Mouse (Mus musculus): ENCODE measurements at regions not wholly inside any gene's neighbourhood (a gene's known extent, or its start where the extent isn't known, plus 50 kb on each side); places are given as distances from the start of the nearest gene placed in this dataset.

GRCm38 (mm10) chrX:13344701-13345100, 63.9 kb downstream of the Ddx3x start:
- DNase-seq: no peak

DNA sequence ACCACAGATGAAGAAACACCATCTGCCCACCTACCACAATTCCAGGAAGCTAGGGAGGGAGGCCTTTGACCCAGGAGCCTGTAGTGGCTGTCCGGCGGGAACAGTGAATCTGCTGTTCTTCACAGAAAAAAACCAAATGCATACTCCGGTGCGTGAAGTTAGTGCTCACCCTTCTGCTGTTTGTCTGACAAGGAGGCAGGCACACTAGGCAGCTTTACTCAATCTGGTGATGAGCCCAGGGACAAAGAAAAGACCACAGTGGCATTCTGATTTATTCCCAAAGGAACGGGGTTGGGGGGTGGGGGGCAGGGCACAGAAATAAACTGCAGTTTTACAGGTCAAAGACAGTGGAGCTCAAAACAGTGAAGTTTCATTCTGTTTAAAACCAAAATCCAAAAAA, 64.4 kb downstream of the Ddx3x start:
- DNase-seq: no peak

GRCm38 (mm10) chrX:13346011-13346631, 65.4 kb downstream of the Ddx3x start:
- peak; percentile 14 for DNase-seq

- peak; percentile 41 for DNase-seq
Observed at GRCm38 (mm10) chrX:13346696-13347026, 65.9 kb downstream of the Ddx3x start.

- DNase-seq: peak; percentile 59
Observed at GRCm38 (mm10) chrX:13347027-13347840, 66.5 kb downstream of the Ddx3x start.

GRCm38 (mm10) chrX:13348415-13348814, 67.6 kb downstream of the Ddx3x start:
- DNase-seq: no peak

DNA sequence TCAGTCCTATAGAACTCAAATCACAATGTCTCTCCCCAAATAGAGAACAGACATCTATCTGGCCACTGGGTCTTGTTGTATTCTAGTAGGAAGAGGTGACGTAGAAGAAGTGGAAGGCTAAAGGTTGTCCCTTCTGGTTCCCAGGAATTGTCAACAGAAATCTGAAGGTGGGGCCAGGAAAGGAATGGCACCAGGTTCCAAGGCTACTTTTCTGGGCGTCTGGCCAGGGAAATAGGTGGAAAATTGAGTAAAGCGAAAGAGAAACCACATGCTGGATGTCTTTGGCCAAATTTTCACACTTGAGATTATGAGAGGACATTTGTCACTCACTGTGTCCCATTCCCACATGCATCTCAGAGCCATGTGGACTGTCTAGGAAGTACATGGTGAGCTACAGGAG, 69.7 kb downstream of the Ddx3x start:
- no peak for DNase-seq

DNA sequence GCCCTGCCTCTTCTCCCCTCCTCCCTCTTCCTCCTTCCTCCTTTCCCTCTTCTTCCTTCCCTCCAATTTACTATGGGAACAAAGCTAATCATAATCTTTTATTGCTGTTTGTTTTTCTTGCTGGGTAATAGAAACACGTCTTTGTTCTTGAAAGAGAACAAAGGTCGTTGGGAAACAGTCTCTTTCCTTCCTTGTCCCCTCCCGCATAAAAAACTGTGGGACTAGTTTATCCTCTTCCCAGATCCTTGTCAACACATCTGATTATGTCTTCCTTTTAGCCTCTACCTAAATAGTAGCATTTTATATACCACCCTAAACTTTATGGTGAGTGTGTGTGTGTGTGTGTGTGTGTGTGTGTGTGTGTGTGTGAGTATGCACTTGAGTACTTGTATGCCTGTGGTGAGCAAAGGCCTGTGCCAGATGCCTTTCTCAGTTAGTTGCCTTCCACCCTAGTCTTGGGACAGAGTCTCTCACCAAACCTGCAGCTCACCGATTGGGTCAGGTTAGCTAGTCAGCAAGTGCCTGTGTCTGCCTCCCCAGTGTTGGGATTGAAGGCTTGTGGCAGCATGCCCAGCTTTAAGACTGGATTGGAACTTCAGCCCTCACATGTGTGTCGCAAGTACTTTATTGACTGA, 76.5 kb downstream of the Ddx3x start:
- no peak for DNase-seq

DNA sequence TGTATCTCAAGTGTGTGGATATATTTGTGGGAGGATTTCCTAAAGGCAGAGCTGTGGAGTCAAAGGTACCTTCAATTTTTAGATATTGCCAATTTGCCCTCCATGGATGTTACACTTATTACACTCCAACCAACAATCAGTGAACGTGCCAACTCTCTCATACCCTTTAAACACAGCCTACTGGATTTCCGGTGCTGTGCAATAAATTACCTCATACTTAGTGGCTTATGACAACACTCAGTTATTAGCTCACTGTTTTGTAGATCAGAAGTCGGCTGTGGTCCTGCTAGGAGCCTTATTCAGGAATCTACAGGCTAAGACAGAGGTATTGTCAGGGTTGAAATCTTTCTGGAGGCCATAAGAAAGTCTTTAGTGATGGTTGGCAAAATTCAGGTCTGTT, 77.2 kb downstream of the Ddx3x start:
- no peak for DNase-seq

DNA sequence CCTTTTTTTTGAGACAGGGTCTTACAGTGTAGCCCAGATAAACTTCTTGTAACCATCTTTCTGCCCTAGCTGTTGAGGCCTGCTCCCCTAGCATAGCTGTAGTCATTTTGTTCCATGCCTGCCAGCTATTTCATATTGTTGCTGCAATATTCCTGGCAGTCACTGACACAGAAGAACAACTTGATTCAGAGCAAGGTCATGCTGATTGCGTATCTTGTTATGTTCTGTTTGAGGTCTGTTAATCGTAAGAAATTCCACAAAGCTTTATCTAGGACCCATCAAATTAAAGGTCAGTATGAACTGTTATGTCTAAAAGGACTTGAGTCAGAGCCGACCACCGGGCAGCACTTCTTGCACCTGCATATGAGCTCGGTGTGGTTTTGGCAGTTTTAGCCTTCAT, 79.7 kb downstream of the Ddx3x start:
- DNase-seq: no peak

DNA sequence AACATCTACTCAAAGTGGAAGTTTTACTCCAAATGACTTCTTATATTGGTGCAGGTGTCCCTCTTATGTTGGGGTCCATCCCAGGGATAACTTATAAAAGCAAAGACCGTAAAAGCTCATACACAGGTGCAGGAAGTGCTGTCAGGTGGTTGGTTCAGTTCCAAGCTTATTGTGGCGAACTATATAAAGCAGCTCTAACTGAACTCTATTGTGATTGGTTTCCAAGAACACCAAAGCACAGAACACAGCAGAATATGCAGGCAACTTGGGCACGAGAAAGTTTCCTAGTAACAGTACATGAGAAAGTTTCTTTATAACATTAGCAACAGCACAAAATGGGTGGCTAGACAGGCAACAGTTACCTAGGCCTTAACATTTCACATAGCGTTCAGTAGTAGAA, 89.5 kb downstream of the Ddx3x start:
- DNase-seq: no peak

DNA sequence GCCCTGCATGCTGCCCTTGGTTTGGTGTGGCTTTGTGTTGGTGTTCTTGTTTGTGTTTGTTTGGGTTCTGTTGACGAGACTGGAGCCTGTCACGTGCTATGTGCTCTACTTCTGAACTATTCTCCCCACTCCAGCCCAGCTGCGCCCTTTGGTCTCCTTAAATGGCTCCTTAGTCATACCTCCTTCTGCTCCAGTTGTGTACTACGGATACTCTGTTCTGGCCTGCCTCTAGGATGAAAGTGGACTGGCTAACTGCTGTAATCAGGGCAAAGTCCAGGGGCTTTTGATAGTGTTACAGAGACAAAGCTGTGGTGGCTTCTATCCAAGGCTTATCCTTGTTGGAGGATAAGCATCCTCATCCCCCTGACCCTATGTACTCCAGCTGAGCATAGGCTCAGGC, 92.0 kb downstream of the Ddx3x start:
- DNase-seq: no peak

DNA sequence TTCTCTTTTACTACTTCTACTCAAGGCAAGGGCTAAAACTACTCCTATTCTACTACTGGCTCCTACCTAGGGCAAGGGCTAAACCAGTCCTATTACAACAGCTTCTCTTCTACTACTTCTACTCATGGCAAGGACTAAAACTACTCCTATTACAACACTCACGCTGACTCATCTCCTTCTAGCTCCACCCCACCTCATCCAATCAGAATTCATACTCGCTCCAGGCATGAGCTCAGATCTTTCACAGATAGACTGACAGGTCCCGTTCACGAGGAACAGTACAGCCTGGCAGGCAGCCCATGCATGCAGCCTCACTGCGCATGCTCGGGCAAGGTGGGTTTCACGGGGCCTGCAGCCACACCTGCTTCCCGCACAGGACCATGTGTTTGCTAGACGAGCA, 79.6 kb upstream of the Nyx start:
- DNase-seq: no peak

- DNase-seq: no peak
Observed at GRCm38 (mm10) chrX:13398466-13398865, 67.4 kb upstream of the Nyx start.

DNA sequence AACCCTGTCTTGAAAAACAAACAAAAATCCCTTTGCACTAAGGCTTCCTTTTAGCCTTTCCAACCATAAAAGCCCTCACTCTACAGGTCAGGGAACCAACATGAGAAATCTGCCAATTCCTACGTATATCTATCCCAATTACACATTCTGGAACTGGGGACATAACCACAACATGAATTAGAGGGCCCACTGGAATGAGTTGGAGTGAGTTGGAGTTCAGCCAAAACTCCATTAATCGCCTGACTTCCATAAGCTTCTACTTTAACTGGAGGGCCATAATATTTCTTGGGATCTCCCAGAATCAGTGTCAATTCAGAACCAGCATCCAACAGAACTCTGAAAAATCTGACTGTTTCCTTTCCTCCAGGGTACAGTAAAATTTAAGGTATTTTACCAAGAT, 53.2 kb upstream of the Nyx start:
- no peak for DNase-seq

DNA sequence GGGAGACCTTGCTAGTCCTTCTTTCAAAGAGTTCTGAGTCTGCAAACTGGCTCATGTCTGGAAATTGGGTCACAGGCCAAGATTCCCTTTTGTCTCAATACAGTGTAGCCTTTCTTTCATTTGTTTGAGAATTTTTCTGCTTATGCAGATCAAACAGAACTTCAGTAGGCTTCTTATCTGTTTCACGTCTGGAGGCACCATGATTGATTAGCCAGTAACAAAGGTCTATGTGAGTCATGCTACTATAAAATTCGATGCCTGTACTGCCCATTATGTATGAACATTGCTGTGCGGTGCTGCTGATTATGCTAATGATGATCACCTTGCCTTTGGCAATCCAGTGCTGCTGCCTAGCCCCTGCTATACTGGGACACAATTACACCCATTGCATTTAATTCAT, 52.8 kb upstream of the Nyx start:
- no peak for DNase-seq

All from cerebellum, adult 11 months (tissue).